Mouse (Mus musculus) right cerebral cortex, postnatal 25 days (tissue): ENCODE measurements around the gene Cdca3.
A peak's percentile ranks its signal among the peaks of the same experiment; 100 is the strongest.
"Not testable (repeated sequence)": the region's sequence is repeated elsewhere in the genome, so short reads cannot be mapped to it uniquely, and the experiment has no call there.

Experiments used
- DNase-seq: peaks from one replicate; pipeline ENCODE4 v3.0.0; 2022

Gene Cdca3

DNA sequence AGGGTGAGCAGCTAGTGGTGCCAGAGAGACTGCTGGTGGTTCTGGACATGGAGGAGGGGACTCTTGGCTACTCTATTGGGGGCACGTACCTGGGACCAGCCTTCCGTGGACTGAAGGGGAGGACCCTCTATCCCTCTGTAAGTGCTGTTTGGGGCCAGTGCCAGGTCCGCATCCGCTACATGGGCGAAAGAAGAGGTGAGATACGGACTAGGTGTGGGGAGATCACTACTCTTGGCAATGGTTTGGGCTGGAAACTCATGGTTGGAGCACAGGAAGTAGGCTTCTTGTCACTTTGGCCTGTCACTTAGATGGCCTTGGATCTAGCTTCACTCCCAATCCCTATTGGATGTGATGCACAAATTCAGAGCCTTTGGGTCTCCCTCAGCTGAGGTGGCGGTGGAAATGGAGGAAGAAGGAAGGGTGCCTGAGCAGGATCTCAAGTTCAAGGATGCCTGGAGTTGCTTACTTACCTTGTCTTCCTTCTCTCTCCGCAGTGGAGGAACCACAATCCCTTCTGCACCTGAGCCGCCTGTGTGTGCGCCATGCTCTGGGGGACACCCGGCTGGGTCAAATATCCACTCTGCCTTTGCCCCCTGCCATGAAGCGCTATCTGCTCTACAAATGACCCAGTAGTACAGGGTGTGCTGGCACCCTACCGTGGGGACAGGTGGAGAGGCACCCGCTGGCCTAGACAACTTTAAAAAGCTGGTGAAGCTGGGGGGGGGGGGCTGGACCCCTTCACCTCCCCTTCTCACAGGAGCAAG lies 19.4 kb upstream of the Cdca3 start:
- DNase-seq = no peak

DNA sequence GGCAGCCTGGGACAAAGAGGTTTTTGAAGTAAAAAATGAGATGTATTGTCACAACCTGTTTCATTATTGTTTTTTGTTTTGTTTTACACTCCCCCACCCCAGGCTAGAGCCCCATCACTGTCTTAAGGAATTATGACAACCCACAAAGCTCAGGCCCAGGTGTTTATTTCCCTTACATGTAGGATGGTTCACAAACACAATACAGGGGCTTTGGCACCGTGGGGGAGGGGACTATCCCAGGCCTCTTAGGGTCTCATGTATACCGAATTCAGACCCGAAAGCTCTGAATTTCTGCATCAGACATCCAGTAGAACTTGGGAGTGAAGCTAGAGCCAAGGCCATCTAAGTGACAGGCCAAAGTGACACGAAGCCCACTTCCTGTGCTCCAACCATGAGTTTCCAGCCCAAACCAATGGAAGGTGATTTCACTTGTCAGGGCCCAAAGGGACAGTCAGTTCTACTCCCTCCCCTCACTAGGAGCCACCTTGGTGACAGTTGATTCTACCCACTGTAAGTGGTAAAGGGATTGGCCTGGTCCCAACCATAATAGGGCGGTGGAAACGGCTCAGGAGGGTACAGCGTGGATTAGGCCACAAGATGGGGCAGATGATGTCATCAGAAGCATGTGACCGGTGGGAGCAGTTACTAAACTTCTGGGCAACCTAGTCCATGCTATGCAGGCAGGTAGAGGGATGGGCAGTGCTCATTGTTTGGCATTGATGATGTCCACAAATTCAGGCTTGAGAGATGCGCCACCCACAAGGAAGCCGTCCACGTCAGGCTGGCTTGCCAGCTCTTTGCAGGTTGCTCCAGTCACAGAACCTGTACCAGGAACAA lies 18.6 kb upstream of the Cdca3 start:
- DNase-seq = not testable (repeated sequence)

DNA sequence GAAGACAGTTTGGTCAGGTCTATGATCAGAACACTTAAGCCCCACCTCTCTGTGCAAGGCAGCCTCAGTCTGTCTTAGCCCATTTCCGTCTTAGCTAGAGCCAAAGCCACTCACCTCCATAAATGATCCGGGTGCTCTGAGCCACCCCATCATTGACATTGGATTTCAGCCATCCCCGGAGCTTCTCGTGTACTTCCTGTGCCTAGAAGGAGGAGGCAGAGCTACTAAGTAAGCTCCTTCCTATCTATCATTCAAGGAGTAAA lies 18.0 kb upstream of the Cdca3 start:
- DNase-seq = no peak

DNA sequence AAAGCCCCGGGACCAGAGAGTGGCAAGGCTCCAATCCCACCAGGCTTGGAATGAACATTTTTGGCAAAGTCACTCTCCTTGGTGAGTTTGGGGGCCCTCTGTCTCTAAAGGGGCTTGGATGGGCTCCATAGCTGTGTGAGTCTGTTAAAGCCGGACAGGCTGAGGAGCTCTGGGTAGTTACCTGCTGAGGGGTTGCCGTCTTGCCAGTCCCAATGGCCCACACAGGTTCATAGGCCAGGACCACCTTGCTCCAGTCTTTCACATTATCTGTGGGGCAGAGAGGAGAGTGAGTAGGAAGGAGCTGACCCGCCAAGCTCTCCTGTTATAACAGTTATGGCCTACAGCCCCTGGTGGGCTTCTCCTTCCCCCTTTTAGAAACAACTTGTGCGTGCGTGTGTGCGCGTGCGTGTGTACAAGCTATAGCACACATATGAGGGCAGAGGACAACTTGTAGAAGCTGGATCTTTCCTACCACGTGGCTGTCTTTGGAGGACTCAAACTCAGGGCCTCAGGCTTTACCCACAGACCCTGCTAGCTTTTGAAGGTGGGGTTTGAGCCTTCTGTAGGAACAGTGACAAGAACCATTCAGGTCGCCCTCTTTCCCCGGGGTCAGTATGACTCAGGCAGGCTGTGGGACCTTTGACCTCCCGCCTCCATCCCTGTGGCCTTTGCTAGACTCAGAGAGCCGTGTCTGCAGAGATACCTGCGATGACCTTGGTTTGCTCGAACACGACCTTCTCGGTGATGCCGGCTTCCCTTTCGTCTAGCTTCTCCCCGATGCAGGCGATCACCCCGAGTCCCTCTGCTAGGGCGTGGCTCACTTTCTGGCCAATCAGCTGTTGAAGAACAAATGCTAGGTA lies 17.4 kb upstream of the Cdca3 start:
- no peak for DNase-seq

DNA sequence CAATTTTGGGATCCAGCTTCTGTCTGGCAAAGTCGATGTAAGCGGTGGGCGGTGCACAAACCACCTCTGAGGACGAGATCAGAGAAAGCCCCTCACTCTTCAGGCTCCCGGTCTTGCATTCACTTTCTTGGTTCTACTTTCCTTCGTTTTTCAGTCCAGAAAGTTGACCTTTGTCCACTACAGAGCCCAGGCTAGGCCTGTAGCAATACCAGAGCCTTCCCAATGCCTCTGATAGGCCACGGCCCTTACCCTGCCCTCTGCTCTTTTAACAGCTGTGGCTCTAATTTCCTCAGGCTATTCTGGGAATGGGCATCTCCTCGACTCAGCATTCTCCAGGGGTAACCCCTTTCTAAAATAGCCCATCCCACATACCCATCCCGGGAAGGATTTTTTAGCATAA lies 16.5 kb upstream of the Cdca3 start:
- DNase-seq = no peak

DNA sequence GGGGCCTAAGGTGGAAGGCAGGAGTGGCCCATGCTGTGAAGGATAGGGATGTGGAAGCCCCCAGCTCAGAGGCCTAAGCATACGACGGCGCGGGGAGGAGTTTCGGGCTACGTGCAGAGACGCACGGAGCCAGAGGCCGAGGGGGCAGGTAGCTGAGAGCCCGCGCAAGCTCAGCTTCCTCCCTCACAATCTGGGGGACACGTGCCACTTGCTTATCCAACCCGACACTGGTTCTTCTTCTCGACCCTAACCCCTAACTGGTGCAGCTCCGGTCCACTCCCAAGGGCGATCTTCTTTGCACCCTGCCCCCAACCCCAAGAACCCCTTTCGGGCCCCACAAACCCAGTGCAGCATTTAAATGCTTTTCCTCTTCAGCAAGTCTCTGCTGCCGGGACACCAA lies 15.9 kb upstream of the Cdca3 start:
- peak; percentile 76 for DNase-seq

DNA sequence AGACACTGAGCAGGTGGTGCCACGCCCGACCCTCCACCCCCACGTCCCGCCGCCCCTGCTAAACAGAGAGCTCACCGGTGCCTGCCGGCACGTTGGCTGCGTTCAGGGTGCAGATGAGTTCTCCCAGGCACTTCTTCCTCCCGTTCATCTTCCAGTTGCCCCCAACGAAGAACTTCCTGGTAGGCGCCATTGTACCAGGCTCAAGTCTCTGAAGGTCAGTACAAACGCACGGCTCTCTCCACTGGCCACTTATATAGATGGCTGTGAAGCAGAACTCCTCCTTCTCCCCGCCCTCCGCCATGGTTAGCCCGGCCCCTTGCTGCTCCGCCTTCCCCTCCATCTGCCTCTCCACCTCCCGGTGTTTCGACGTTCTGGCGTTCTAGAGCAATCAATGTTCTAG lies 15.4 kb upstream of the Cdca3 start, which contains the start of gene Tpi1:
Gene Tpi1, minus strand, starts transcription at position 364 of the 400 bp plus-strand sequence.
- DNase-seq = peak; percentile 89

DNA sequence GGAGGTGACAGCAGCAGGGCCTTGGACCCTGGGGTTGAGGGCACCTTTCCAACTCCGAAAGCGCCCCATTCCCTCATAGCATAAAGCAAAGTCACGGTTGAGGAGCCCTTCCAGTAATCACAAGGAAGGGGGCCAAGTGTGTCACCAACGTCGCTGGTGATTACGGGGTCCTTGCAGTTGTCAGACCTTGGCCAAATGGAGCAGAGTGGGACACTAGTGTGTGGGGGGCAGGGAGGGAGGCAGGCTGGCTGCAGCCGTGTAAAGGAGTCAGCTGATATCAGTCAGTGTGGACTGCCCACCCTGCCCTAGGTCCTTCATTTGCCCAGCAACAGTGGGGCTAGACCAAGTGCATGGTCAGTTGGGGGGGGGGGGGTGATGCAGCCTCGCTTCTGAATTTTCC lies 14.9 kb upstream of the Cdca3 start:
- no peak for DNase-seq

DNA sequence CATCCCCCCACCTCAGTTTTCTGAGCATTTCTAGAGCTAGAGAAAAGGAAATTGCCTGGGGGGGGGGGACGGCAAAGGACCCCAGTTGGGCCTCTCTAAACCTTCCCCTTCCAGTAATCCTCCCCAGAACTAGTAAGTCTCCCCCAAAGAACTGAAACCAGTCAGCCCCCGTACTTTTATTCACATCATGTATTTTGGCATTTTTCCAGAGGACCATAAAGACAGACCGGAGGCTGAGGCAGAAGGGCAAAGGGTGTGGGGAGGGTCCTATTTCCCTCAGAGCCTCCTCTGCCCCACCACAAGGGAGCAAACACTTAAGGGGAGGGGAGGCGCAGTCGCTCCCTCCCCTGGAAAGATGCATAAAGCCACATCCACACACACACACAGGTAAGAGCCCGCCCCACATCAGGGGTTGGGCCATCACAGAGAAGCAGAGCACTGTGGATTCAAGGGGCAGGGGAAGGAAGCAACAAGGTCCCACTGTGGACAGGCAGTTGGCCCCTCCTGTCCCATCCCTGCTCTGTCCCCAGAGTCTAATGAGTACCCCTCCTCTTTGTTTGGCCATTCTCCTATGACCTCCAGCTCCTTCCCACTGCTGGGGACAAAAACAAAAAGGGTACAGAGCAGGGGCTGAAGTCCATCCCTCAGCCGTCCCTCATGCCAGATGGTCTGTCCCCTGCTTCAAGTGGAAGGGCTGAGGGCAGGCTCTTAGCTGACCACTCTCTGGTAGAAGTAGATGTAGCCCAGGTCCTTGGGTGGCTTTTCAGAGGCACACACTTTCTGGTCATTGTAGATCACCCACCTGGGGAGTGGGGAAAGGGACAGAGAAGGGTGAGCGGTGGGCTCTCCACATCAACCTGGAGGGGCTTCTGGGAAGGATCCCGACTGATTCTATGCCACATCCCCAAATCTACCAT lies 14.2 kb upstream of the Cdca3 start:
- DNase-seq = no peak

DNA sequence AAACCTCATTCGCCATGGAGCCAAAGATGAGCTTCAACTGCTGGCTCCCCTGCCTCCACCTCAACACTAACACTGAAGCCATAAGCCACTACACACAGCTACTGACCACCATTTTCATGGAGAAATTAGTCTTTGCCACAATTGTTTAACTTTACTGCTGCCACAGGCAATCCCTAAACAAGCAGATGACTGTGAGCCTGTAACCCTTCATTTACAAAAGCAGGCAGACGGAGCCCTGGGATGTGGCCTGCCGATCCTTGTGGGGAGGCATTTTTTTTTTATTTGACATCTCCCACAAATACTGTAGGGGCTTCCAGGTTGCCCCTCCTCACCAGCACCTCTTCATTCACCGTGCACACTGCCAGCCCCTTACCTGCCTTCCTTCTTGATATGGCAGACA lies 12.7 kb upstream of the Cdca3 start:
- DNase-seq = no peak

DNA sequence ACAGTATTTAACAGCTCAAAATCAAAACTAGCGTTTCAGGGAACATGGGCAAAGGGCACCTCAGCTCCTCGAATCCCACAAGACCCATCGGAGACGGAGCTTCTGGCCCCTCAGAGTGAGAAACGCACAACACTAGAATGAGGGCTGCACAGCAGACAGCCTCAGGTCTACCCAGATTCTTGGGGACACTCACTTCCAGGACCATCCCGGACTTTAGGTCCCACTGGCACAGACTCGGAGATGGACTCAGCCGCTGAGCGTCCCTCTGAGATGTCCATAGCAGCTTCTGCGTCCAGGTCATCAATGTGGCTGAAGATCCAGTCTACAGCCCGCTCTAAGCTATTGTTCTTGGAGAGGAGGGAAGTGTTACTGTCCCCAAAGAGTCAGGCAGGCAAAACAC lies 12.2 kb upstream of the Cdca3 start:
- no peak for DNase-seq

DNA sequence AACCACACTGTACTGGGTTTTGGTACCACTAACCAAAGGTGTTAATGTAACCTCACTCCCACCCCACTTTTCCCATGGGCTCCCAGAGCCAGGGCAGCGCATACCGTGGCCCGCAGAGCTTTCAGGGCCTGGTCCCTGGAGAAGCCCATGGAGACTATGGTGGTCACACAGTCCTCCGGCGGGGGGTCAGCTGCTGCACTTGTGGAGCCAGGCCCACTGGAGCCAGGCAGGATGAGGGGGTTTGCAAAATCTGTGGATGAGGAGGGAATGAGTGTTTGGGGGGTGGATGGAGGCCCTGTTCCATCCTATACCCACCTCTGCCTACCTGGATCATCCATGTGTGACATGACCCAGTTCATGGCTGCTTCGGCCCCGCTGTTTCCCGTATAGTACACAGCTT lies 11.8 kb upstream of the Cdca3 start:
- no peak for DNase-seq

DNA sequence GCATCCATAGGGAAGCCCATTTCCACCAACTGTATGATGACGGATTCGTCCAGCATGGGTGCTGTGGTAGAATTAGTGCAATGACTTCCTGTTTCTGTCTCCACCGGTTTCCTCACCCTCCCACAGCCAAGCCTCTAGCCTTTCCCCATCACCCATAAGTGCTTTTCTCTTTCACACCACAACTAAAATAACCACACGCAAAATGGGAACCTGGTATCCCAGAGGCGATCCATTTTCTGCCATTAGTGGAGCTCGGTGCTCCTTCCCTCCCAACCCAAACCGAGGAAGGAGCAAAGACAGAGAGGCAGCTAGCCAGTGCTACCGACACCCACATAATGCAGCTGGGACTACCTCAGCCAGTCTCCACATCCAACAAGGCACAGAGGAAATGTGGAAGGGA lies 11.4 kb upstream of the Cdca3 start:
- no peak for DNase-seq

DNA sequence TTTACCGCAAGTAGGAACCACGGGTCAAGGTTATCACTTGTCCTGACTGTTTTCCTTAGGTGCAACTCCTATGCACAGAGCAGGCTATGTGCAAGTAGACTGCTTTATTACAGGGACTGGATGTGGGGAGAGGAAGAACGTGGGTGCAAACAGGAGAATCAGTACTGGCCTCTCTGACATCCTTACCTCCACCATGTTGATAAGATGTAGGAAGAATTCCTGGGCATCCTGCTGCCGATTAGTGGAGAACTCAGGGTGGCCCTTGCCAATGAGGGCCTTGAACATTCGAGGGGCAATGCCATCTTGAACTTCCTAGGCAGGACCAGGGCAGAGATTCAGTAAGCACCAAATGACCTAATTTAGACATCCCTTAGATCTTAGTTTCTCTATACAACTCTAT lies 8.5 kb upstream of the Cdca3 start:
- DNase-seq = no peak

DNA sequence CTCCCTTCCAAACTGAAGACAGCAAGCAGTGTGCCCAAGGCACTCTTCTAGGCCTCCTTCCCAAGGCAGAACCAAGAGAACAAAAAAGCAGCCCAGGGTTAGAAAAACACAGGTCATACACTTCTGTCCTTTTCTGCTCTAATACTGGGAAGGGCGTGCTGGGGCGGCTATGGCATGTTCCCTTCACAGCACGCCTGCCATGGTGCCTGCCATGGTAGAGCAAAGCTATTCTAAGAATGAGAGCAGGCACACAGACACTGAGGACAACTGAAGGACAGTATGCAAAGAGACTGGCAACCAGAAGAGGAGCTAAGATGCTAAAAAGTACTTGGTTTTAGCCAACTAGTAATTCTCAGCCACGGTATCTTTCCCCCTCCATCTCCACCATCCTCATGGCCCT lies 7.3 kb upstream of the Cdca3 start:
- no peak for DNase-seq

DNA sequence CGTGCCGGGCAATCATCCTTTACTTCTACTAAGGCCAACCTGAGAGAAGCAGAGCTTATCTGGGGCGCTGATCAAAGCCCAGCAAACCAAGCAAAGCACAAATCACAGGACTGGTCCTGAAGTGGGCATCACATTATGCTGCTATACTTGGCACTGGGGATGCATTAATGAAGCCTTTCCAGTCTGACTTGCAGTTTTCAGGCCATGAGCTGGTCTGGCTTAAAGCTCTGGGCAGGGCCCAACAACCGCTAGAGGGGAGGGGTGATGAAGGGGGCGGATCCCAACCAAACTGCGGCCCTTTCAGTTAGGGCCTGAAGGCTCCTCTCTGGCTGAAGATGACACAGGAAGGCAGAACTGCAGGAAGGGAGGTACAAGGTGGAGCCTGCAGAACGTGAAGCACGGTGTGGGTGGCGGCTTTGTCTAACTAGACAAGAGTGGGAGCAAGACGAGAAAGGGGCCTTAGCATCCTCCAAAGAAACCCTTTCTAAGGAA lies 1.2 kb upstream of the Cdca3 start:
- no peak for DNase-seq

DNA sequence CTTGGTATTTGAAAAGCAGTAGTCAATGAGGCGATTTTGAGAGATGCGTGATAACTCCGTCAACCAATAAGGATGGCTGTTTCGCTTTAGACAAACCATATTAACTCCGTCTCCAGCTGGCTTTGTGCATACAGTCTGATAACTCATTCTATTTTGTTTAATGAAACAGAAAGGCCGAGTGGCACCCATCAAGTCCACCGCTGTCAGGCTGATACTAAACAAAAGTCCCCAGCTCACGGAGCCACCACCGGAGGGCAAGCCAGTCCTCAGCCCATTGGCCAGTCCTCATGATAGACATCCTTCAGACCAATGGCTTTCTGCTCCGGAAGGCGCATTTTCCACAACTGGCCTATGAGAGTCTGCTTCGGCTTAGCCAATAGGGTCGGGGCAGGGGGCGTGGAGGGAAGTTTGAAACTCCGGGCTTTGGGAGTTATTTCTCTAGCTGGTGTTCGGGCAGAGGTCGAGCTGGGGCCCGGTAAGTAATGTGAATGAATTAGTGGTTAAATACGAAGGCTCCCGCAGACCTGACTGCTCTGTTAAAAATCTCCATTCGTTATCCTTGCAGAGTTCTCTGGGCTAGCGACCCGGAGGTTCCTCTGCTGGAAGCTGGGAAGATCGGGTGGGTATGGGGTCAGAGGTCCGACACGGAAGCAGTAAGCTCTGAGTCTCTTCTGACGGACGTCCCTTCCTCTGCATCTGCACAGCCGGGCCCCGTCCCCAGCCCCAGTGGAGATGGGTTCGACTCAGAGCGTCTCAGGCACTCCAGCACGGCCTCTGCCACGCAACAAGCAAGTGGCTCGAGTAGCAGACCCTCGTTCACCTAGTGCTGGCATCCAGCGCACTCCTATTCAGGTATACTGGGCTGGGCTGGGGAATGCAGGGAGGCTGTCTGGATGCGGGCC lies 703 bp downstream of the Cdca3 start:
- peak; percentile 90 for DNase-seq

DNA sequence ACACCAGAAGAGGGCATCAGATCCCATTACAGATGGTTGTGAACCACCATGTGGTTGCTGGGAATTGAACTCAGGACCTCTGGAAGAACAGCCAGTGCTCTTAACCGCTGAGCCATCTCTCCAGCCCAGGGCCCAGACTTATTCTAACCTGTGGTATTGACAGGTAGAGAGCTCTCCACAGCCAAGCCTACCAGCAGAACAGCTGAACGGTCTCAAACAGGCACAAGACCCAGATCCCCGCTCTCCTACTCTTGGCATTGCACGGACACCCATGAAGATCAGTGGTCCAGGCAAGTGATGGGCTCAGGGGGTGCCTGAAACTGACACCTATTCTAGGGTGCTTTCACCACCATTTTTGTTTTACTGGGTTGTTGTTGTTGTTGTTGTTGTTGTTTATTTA lies 1.9 kb downstream of the Cdca3 start:
- not testable (repeated sequence) for DNase-seq

DNA sequence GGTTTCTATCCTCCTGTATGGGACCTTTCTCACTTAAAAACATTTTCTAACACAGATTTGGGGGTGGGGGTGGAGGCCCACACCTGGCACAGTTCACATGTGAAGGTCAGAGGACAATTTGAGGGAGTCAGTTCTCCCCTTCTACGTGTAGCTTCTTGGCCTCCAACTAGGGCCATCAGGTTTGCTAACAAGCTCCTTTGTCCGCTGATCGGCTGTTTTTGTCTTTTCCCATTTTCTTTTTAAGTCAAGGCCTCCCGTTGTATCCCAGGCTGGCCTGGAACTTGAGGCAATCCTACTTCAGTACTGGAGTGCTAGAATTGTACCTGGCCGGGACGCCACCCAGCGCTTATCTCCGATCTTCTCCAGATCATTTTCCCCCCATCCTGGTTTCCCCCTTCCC lies 2.3 kb downstream of the Cdca3 start:
- no peak for DNase-seq

DNA sequence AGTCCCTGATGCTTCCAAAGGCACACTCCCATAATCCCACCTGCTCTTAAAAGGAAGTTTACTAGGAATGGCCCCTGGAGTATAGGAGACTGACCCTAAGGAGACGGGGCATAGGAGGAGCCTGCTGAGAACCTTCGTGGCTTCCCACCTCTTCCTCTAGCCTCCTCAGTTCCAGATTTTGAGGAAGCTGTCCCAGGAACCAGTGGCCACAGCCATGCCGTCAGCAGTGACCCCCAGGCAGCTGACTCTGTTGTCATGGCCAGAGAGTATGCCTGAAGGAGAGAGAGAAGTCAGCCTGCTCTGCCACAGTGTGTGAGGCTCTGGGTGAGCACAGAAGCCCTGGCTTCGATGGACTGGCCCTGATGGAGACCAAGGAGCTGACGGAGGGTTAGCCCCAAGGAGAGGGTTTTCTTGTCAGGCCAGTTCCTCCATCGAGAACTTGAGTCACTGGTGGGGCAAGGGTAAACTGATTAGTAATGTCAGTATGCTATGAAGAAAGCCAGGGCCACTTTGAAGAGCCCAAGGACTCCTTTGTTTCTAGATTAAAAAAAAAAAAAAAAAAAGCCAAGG lies 5.2 kb downstream of the Cdca3 start:
- DNase-seq = no peak

DNA sequence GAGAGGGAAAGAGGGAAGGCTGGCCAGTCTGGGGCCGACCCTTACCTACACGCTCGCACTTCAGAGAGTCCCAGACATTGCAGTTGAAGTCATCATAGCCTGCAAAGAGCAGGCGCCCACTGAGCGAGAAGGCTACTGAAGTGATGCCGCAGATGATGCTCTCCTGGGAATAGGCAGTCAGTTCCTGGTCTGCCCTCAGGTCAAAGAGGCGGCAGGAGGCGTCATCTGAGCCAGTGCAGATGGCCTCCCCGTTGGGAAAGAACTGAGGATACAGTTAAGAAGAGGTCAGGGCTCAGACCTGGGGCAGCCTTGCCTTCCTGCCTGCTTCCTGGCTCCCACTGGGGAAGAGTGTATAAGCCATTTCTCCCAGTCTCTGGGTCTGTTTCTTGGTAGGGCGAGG lies 6.2 kb downstream of the Cdca3 start:
- DNase-seq = no peak
